Mouse (Mus musculus) MEL (cell line): ENCODE measurements at regions not wholly inside any gene's neighbourhood (a gene's known extent, or its start where the extent isn't known, plus 50 kb on each side); places are given as distances from the start of the nearest gene placed in this dataset.

Experiments used
- DNase-seq: peaks from one replicate; pipeline ENCODE4 v3.0.0; 2011; ENCODE audit warnings: low read depth, low spot score
- H3K27ac ChIP-seq: 2 replicates; pipeline ENCODE4 v1.5.1; 2012; ENCODE audit warnings: low read depth, mild to moderate bottlenecking, control low read depth, low read length, moderate library complexity; ENCODE audit not compliant: control insufficient read depth
- H3K27me3 ChIP-seq, 2 experiments: fragments of 150-350 bp in 1 of 2; sonication (generic) in 1 of 2; 2 replicates each; pipeline ENCODE4 v1.6.1; 2012; ENCODE audit warnings: low read length in 2 of 2, mild to moderate bottlenecking in 2 of 2, improper control_type of control experiment in 1 of 2, moderate library complexity in 1 of 2; ENCODE audit not compliant: insufficient read depth in 2 of 2, control insufficient read depth in 1 of 2
- H3K36me3 ChIP-seq, 2 experiments: 2 replicates each; pipeline ENCODE4 v1.6.1; 2012 to 2014; ENCODE audit warnings: low read length in 2 of 2, improper control_type of control experiment in 1 of 2, inconsistent platforms in 1 of 2, mild to moderate bottlenecking in 1 of 2; ENCODE audit not compliant: insufficient read depth in 2 of 2, control insufficient read depth in 1 of 2
- H3K4me1 ChIP-seq, 2 experiments: fragments of 150-350 bp in 1 of 2; sonication (generic) in 1 of 2; 2 replicates each; pipeline ENCODE4 v1.6.1; 2012; ENCODE audit warnings: low read length in 2 of 2, improper control_type of control experiment in 1 of 2, mild to moderate bottlenecking in 1 of 2; ENCODE audit not compliant: insufficient read depth in 2 of 2, control insufficient read depth in 1 of 2
- H3K4me3 ChIP-seq, 2 experiments: fragments of 150-350 bp in 1 of 2; sonication (generic) in 1 of 2; 2 replicates each; pipeline ENCODE4 v1.5.1; 2012; ENCODE audit warnings: low read depth in 2 of 2, low read length in 2 of 2, mild to moderate bottlenecking in 2 of 2, moderate library complexity in 2 of 2, control low read depth in 1 of 2, improper control_type of control experiment in 1 of 2; ENCODE audit not compliant: control insufficient read depth in 1 of 2, insufficient read depth in 1 of 2
- H3K79me2 ChIP-seq: 2 replicates; pipeline ENCODE4 v1.6.1; 2012; ENCODE audit warnings: mild to moderate bottlenecking, low read length, moderate library complexity; ENCODE audit not compliant: control insufficient read depth, poor library complexity, insufficient read depth
- H3K9ac ChIP-seq: 2 replicates; pipeline ENCODE4 v1.6.1; 2012; ENCODE audit warnings: low read depth, mild to moderate bottlenecking, control low read depth, low read length, moderate library complexity; ENCODE audit not compliant: control insufficient read depth, poor library complexity, severe bottlenecking
- H3K9me3 ChIP-seq: fragments of 150-350 bp; sonication (generic); replicated peaks from 2 replicates; pipeline ENCODE4 v1.6.1; 2012; ENCODE audit warnings: mild to moderate bottlenecking, low read length, improper control_type of control experiment, moderate library complexity; ENCODE audit not compliant: insufficient read depth
- CTCF ChIP-seq, 3 experiments: IDR thresholded peaks in 2 of 3; conservative IDR thresholded peaks in 1 of 3; 2 replicates each; pipeline ENCODE4 v1.5.1; 2011 to 2012; ENCODE audit warnings: low read length in 3 of 3, low read depth in 2 of 3, mild to moderate bottlenecking in 2 of 3, improper control_type of control experiment in 1 of 3, inconsistent platforms in 1 of 3, mixed read lengths in 1 of 3, moderate library complexity in 1 of 3; ENCODE audit not compliant: control insufficient read depth in 1 of 3, insufficient read depth in 1 of 3, poor library complexity in 1 of 3, severe bottlenecking in 1 of 3
- E2F4 ChIP-seq: IDR thresholded peaks from 2 replicates; pipeline ENCODE4 v1.6.1; 2011; ENCODE audit warnings: low read depth, low read length, improper control_type of control experiment, borderline replicate concordance
- ELF1 ChIP-seq: IDR thresholded peaks from 2 replicates; pipeline ENCODE4 v1.6.1; 2014; ENCODE audit warnings: low read depth, mild to moderate bottlenecking, inconsistent platforms, low read length, improper control_type of control experiment, moderate library complexity
- HCFC1 ChIP-seq: IDR thresholded peaks from 2 replicates; pipeline ENCODE4 v1.6.1; 2012; ENCODE audit warnings: low read depth, mild to moderate bottlenecking, inconsistent platforms, low read length, improper control_type of control experiment, moderate library complexity
- JUND ChIP-seq: IDR thresholded peaks from 2 replicates; pipeline ENCODE4 v1.6.1; 2011; ENCODE audit warnings: low read depth, mild to moderate bottlenecking, improper control_type of control experiment, low read length
- KAT2A ChIP-seq: conservative IDR thresholded peaks from 2 replicates; pipeline ENCODE4 v1.6.1; 2012; ENCODE audit warnings: low read depth, low read length, improper control_type of control experiment, inconsistent platforms
- MEF2A ChIP-seq: IDR thresholded peaks from 2 replicates; pipeline ENCODE4 v1.6.1; 2014; ENCODE audit warnings: low read depth, mild to moderate bottlenecking, inconsistent platforms, low read length, improper control_type of control experiment; ENCODE audit not compliant: poor library complexity, insufficient replicate concordance, severe bottlenecking; ENCODE audit errors: extremely low read depth
- MXI1 ChIP-seq: IDR thresholded peaks from 2 replicates; pipeline ENCODE4 v1.6.1; 2011; ENCODE audit warnings: mild to moderate bottlenecking, low read depth, low read length, improper control_type of control experiment
- MYC ChIP-seq: IDR thresholded peaks from 2 replicates; pipeline ENCODE4 v1.6.1; 2011; ENCODE audit warnings: low read depth, mild to moderate bottlenecking, low read length, improper control_type of control experiment, moderate library complexity
- NELFE ChIP-seq: IDR thresholded peaks from 2 replicates; pipeline ENCODE4 v1.6.1; 2011; ENCODE audit warnings: low read depth, low read length, improper control_type of control experiment
- POLR2AphosphoS5 ChIP-seq: IDR thresholded peaks from 2 replicates; pipeline ENCODE4 v1.6.1; 2012; ENCODE audit warnings: low read depth, borderline replicate concordance, mild to moderate bottlenecking, inconsistent platforms, low read length, moderate library complexity, mixed read lengths
- RAD21 ChIP-seq: IDR thresholded peaks from 2 replicates; pipeline ENCODE4 v1.6.1; 2011; ENCODE audit warnings: mild to moderate bottlenecking, low read depth, low read length, improper control_type of control experiment
- RCOR1 ChIP-seq: IDR thresholded peaks from 2 replicates; pipeline ENCODE4 v1.6.1; 2012; ENCODE audit warnings: low read depth, mild to moderate bottlenecking, inconsistent platforms, low read length, improper control_type of control experiment
- SMC3 ChIP-seq: IDR thresholded peaks from 2 replicates; pipeline ENCODE4 v1.6.1; 2011; ENCODE audit warnings: low read depth, low read length, improper control_type of control experiment
- TBP ChIP-seq: IDR thresholded peaks from 2 replicates; pipeline ENCODE4 v1.8.0; 2011; ENCODE audit warnings: low read depth, low read length, improper control_type of control experiment
- UBTF ChIP-seq: IDR thresholded peaks from 2 replicates; pipeline ENCODE4 v1.6.1; 2012; ENCODE audit warnings: low read depth, mild to moderate bottlenecking, inconsistent platforms, low read length, improper control_type of control experiment, moderate library complexity, borderline replicate concordance; ENCODE audit not compliant: insufficient read depth
- USF1 ChIP-seq: IDR thresholded peaks from 2 replicates; pipeline ENCODE4 v1.6.1; 2014; ENCODE audit warnings: low read depth, mild to moderate bottlenecking, inconsistent platforms, low read length, improper control_type of control experiment, moderate library complexity
- USF2 ChIP-seq, 2 experiments: IDR thresholded peaks; 2 replicates each; pipeline ENCODE4 v1.6.1; 2011 to 2012; ENCODE audit warnings: improper control_type of control experiment in 2 of 2, low read length in 2 of 2, borderline replicate concordance in 1 of 2, inconsistent platforms in 1 of 2, low read depth in 1 of 2, mild to moderate bottlenecking in 1 of 2; ENCODE audit not compliant: insufficient read depth in 1 of 2
- ZC3H11A ChIP-seq: IDR thresholded peaks from 2 replicates; pipeline ENCODE4 v1.6.1; 2012; ENCODE audit warnings: low read depth, mild to moderate bottlenecking, inconsistent platforms, low read length, improper control_type of control experiment

DNA sequence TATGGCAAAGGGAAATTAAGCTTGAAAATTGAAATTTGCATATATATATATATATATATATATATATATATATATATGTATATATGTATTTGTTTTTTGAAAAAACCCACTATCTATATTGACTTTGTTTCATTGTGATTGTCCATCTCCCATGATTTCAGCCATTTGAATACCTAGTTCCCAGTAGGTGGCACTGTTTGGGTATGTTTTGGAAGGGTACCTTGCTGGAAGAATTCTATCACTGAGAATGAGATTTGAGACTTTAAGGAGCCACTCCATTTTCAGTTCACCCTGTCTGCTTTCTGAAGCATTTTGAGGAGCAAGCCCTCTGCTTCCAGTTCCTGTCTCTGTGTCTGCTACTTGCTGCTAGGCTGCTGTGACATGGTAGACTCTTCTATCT, 72.8 kb upstream of the Ugt8a start:
- no peak for TF ChIP-seq E2F4
- peak; percentile 41 for TF ChIP-seq SMC3
- TF ChIP-seq RCOR1: no peak
- TF ChIP-seq HCFC1: no peak
- no peak for TF ChIP-seq ELF1
- no peak for TF ChIP-seq MEF2A
- no peak for TF ChIP-seq NELFE
- TF ChIP-seq USF1: no peak
- TF ChIP-seq UBTF: no peak
- peak; percentile 39 for TF ChIP-seq RAD21
- no peak; the same call in 1 of the 2 replicates for TF ChIP-seq ZC3H11A
- TF ChIP-seq CTCF (IDR thresholded peaks at IDR 0.05 in 2 of 3, conservative IDR thresholded peaks at IDR 0.05 in 1 of 3; ENCODE audit: control insufficient read depth in 1 of 3, insufficient read depth in 1 of 3, low read depth in 2 of 3, low read length in 3 of 3, poor library complexity in 1 of 3, severe bottlenecking in 1 of 3): peak in 1 of 3 experiments; percentile 48; a peak in 2 of 6 replicates
- no peak for TF ChIP-seq MYC
- no peak for TF ChIP-seq POLR2AphosphoS5
- no peak for TF ChIP-seq KAT2A
- TF ChIP-seq TBP: no peak
- TF ChIP-seq MXI1: no peak
- TF ChIP-seq JUND: no peak
- Histone ChIP-seq H3K9ac (no peak overlapping the region), H3K27me3 (no peaks in the 10 kb centered on the region), H3K4me3 (no peak overlapping the region), H3K27ac (no peak overlapping the region), H3K36me3 (no peaks in the 10 kb centered on the region), H3K9me3 (no peaks in the 10 kb centered on the region), H3K79me2 (no peaks in the 10 kb centered on the region), H3K4me1 (no peaks in the 10 kb centered on the region)
- peak; percentile 13 for DNase-seq

DNA sequence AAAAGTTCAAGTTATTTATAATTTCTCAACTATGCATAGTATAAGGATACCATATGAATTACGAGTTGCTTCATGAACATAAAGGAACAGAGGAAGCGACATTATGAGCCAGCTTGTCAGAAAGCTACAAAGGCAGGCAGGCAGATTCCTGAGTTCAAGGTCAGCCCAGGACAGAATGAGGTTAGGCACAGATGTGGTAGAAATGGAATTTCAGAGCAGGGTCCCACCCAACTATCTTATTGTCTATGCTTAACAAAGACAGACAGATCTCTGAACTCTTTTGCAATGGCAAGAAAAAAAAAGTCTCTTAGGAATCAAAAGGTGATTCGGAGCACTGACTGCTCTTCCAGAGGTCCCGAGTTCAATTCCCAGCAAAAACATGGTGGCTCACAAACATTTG, 77.7 kb upstream of the Ugt8a start:
- H3K27ac ChIP-seq: no peak overlapping the region
- no peak for DNase-seq
- no peak for TF ChIP-seq USF2 (IDR thresholded peaks at IDR 0.05; ENCODE audit: borderline replicate concordance in 1 of 2, insufficient read depth in 1 of 2, low read depth in 1 of 2, low read length in 2 of 2)

More for the DNA sequence above, 77.7 kb upstream of the Ugt8a start:
- no peaks in the 10 kb centered on the region for H3K4me1 ChIP-seq
- H3K79me2 ChIP-seq: no peaks in the 10 kb centered on the region
- H3K9me3 ChIP-seq: no peaks in the 10 kb centered on the region
- H3K9ac ChIP-seq: no peak overlapping the region
- no peaks in the 10 kb centered on the region for H3K36me3 ChIP-seq
- no peaks in the 10 kb centered on the region for H3K27me3 ChIP-seq
- H3K4me3 ChIP-seq: no peak overlapping the region
